Mouse (Mus musculus) layer of hippocampus, adult 9-10 months (tissue): ENCODE measurements around the gene Ptprn2.

Experiments used
- DNase-seq: peaks from one replicate; pipeline ENCODE4 v3.0.0; 2022; ENCODE audit warnings: low spot score

The Ptprn2 gene

DNA sequence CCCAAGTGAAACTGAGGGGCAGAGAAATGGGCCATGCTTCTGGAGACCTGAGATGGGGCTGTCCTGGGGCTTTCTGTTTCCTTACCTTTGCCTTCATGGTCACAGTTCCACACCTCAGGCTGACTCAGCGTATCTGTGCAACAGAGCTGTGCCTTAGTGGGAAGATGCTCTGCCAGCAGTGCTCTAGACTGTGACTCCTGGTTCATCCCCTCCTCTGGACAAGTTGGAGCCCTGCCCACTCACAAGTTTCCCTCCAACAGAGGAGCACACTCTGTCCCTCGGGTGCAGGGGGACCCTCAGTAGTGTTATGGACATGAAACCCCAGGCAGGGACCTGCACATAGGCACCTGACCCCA, 687.0 kb downstream of the Ptprn2 start:
- no peak for DNase-seq

GRCm38 (mm10) chr12:117172885-117173529, 687.5 kb downstream of the Ptprn2 start:
- DNase-seq: no peak

- DNase-seq: no peak
Observed at GRCm38 (mm10) chr12:117174189-117174588, 688.7 kb downstream of the Ptprn2 start.

GRCm38 (mm10) chr12:117175072-117175681, 689.7 kb downstream of the Ptprn2 start:
- DNase-seq: no peak

DNA sequence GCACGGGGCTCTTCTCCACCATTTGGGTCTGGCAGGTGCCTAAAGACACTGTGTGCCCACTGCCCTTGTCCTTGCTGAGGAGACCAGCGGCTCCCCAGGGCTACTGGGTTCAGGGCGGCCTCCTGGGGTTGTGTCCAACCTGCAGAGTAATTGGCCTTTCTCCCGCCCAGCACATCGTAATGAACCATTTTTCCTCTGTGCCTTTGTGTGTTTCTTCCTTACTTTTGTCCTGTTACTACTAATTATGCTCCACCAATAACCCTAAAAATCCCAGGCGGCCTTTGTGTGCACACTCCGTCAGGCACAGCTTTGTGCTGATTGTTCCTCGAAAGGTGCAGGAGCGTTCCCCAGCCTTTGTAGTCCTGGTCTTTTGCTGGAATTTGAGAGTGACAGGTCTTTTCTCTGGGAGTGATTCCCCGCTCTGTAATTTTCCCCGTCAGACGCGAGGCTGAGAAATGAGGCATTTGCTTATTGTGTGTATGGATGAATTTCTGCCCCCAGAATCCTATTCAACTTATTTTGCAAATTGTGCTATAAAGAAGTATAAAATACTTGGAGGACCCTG, 690.8 kb downstream of the Ptprn2 start:
- DNase-seq: no peak

- DNase-seq: no peak
Observed at GRCm38 (mm10) chr12:117187167-117187566, 701.6 kb downstream of the Ptprn2 start.

GRCm38 (mm10) chr12:117192001-117192400, 706.5 kb downstream of the Ptprn2 start:
- DNase-seq: no peak

DNA sequence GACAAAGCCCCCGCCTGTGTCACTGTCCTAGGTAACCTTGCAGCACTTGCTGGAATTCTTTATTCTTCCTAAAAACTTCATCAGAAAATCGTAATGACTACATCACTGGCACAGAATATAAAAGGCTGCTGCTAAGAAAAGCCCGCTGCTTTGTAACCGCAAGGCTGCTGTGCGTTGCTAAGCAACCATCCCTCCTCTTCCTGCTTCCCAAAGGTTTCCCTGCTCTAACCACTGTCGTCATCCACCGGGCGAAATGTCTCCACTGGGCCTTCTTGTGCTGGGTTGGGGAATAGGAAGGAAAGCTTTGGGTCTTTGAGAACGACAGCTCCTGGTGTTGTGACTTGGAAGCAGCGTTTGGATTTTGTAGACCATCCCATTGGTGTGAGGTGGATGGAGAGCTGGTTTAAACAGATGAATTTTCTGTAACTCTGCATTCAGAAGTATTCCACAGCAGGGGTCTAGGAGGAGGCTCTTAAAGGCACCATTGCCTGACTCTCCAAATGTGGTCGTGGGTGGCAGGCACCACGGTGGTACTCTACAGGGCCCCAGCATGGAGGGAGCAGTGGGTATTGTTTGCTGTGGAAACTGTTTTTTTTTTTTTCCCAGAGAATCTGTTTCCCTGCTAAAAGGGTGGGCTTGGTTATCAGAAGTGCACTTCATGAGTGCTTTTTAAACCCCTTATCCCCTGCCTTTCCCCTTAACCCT, 711.4 kb downstream of the Ptprn2 start:
- no peak for DNase-seq

DNA sequence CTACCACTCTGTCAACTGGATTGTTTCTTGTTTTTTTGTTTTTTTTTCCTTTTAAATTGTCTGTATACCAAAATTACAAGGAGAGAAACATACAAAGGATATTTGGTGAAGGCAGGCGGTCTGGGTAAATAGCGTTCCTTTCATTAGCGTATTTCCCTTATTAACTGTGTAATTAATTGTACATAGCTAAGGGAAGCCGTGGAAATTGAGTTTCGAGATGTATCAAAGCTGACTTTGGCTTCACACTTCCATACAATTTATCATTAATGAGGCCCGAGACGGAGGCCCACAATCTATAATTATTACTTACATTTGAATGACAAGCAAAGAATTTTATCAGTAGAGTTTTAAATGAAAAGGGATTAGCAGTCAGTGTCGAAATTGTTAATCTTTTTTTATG, 712.6 kb downstream of the Ptprn2 start:
- no peak for DNase-seq

DNA sequence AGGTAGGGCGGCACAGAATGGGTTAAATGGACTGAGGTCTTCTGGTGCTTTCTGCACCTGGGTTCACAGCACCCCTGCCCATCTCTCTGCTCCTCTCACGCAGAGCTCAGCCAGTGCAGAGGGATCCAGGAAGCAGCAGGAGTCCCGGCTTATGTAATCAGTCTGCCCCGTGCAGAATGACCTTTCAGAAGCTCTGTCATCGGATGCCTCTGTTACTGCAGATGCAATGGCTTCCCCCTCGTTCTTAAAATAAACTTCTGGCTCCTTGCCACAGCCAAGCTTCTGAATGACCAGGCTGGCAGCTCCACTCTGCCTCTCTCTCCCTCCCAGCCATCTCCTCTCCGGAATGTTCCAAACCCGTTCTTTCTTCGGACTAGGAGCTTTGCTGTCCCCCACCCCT, 714.6 kb downstream of the Ptprn2 start:
- DNase-seq: peak; percentile 45

GRCm38 (mm10) chr12:117200590-117200989, 715.1 kb downstream of the Ptprn2 start:
- no peak for DNase-seq

DNA sequence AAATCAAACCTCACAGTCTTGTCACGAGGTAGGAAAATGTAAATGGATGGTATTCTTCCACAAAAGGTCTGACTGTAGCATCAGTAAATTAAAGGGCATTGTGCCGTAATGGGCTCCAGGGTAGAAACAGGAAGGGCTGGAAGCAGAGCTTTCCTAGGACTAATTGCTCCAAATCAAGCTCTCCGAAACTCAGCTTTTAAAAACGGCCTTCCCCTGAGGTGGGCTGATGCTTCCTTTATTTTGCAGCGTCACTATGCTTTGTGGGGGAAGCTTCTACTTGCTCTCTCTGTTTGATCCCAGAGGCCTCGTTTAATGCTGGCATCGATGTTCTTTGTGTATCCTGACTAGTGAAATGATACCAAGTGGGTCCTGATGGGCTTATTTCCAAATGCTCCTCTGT, 718.0 kb downstream of the Ptprn2 start:
- no peak for DNase-seq

DNA sequence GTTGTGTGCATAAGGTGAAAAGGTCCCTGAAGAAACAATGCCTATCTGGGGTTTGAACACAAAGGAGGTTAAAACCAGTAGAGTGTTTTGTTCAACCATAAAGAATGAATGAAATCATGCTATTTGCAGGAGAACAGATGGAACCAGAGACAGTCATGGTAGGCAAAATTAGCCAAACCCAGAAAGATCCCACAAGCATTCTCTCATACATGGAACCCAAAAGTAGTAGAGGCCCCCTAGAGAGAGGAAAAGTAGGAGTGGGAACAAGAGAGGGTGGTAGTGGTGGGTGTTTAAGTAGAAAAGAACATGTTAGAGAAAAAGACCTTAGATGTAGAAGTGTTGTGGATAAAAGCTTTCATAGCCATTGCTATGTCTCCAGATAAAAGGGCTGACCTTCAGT, 719.4 kb downstream of the Ptprn2 start:
- DNase-seq: no peak

GRCm38 (mm10) chr12:117207421-117208120, 722.1 kb downstream of the Ptprn2 start:
- no peak for DNase-seq

DNA sequence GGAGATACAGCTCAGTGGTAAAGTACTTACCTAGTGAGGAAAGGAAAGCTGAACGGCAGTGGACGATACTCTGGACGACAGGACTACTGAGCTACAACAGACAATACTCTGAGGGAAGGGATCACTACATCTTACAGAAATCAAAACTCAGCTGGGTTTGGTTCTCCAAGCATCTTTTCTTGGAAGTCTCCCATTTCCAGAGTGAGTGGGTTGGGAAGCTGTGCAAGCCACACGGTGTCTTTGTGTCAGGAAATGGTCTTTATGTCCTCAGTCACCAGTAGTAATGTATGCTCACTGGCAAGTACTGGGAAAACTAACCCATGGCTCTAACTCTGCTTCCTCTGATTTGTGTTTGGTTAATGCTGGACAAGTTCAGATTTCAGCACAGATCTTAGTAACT, 724.9 kb downstream of the Ptprn2 start:
- no peak for DNase-seq

DNA sequence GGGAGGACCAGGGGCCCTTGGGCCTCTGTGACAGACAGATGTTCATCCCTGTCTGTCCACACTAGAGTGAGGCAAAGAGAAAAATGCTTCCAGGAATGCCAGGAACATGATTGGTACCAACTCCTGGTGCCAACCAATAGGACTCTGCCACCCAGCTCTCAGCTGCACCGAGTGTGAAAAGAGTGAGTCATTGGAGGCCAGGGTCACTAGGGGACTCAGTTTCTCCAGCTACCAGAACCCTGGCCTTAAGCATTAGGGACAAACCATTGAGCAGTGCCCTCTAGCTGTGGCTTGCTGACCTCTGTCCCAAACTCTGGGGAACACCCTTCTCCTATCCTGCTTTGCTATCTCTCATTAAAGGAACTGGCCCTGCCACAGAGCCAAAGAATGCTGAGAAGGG, 728.0 kb downstream of the Ptprn2 start:
- no peak for DNase-seq

DNA sequence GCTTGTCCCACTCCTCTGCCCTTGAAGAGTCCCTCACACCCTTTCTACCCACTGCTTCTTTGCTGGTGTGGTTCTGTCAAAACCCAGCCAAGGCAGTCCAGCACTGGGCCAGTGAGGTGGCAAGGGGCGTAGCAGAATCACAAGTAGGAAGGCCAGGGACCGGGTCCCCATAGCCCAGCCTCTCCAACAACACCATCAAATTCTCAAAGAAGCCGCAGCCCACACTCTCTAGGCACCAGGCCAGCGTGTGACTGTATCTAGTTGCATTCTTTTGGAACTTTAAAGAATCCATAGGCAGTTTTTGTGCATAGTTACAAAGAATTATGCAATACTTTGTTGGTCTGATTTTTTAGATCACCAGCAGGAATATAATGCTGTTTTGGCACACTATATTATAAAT, 728.8 kb downstream of the Ptprn2 start:
- DNase-seq: no peak

- no peak for DNase-seq
Observed at GRCm38 (mm10) chr12:117214919-117215318, 729.4 kb downstream of the Ptprn2 start.

- no peak for DNase-seq
Observed at GRCm38 (mm10) chr12:117221909-117222308, 736.4 kb downstream of the Ptprn2 start.

GRCm38 (mm10) chr12:117224036-117224435, 738.5 kb downstream of the Ptprn2 start:
- DNase-seq: no peak

DNA sequence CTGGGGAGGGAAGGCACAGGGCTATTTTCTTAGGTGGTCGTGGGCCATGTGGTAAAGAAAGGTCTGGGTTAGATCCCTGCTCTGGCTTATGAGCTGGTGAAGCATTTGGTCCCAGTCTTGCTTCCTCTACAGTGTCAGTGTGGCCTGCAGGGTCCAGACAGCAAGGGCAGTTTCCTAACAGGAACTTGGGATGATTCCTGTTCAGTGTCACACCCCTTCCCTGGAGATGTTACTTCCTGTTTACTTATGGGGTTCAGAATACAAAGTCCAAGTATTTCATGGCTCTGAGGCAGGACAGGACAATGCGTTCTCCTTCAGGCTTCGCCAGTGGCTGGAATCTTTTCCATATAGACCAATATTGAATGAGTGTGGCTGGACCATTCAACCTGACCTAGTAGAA, 741.7 kb downstream of the Ptprn2 start:
- no peak for DNase-seq

DNA sequence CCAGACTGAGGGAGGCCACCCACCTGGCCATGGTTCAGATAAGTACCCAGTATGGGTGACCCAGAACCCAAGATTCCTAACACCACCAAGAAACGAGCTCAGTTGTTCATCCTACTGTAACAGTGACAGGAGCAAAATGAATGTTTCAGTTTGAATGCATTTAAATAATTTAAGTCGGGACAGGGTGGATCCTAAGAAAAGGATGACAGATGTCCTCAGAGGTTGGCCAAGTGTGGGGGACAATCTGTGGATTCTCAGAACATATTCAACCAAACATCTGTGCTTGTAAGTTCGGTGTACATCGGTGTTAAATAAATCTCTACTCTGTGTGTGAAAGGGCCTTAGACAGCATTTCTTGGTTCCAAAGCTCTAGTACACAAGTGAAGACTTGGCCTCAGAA, 743.9 kb downstream of the Ptprn2 start:
- no peak for DNase-seq

DNA sequence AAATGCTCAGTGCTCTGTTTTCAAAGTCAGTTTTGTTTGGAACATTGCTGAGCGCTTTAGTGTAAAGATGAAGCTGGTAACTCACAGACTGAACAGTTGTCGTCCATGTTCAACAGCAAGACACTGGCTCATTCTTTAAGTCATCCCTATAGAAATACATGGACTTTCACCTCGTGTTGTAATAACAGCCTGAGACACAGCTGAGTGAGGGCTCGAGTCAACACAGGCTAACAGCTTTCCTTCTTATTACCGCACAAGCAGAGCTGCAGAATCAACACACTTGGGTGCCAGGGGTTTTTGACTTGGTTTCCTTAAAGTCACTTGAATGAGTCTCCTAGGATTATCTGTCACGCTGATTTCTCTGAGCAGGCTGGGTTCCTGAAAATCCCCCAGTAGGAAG, 744.8 kb downstream of the Ptprn2 start:
- no peak for DNase-seq
